Mouse (Mus musculus) adrenal gland, postnatal 10 days (tissue): ENCODE results near the gene Myl12a. TPM values are rescaled to one million over a fixed set of nuclear protein-coding genes. Genes with fewer than 3 reads are reported as not detected.

Source experiments
- DNase-seq: peaks from one replicate; pipeline ENCODE4 v3.0.0; 2021; ENCODE audit warnings: mixed read lengths
- total RNA-seq, 2 experiments: library from RNA; stranded (reverse); gene quantifications; 2 replicates each; pipeline ENCODE4 v1.2.3; 2021

Gene Myl12a
- total RNA-seq, 2 experiments from 2014 or later: 324 to 354 TPM

- peak; percentile 91 for DNase-seq
Measured at GRCm38 (mm10) chr17:70990403-70991303, 12.0 kb downstream of the Myl12a start.

DNA sequence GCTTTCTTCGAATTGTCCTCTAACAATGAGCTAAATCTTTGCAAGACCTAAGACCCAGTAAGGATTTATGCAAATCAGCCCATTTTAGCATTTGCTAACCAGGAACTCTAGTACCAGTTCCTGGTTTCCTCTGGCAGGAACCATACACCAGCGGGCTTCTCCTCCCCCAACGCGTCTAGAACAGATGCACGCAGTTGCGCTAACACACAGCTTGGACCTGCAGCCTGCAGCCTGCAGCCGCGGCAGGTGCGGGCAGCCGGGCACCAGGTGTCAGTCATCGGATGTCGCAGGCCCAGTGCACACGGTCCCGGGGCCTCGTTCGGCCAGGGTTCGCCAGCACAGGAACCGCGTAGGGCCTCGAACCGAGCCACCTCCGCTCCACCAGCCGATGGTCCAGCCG is 12.7 kb downstream of the Myl12a start:
- DNase-seq: no peak

DNA sequence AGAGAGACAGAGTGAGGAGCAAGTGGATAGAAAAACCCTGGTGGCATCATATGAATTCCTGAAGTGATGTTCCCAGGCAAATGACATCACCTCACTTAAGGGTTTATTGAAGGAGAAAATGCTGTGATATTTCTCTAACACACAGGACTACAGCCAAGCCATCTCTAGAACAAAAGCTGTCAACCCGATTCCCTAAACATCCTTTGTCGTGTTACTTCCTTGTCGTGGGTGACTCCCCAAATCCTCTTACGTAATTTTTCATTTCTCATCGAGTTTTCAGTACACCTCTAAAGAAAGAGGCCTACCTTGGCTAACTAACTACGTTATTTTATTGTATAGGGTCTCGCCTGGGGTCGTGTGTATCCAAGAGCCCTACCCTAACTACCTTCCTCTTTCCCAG is 13.2 kb downstream of the Myl12a start:
- DNase-seq: no peak

DNA sequence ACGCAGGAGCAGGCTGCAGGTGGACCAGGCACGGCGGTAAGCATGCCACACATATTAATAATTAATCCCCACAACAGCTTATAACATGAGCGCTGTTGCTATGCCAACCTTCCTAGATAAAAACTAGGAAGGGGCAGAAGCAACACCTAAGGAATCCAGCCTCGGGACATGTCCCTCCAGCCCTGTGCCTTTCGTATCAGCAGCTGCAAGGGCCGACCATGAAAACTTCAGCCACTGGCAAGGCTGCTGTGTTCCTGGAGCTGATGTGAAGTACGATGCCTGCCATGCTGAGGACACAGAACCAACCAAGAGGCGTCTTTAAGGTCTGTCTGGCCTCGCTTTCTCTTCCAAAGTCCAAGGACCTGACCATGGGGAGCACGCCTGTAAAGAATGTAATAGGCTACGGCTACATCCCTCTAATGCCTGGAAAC is 14.3 kb downstream of the Myl12a start:
- DNase-seq: no peak

GRCm38 (mm10) chr17:70986831-70987660 is 15.6 kb downstream of the Myl12a start:
- DNase-seq: no peak

- no peak for DNase-seq
Measured at GRCm38 (mm10) chr17:70986355-70986740, 16.3 kb downstream of the Myl12a start.

DNA sequence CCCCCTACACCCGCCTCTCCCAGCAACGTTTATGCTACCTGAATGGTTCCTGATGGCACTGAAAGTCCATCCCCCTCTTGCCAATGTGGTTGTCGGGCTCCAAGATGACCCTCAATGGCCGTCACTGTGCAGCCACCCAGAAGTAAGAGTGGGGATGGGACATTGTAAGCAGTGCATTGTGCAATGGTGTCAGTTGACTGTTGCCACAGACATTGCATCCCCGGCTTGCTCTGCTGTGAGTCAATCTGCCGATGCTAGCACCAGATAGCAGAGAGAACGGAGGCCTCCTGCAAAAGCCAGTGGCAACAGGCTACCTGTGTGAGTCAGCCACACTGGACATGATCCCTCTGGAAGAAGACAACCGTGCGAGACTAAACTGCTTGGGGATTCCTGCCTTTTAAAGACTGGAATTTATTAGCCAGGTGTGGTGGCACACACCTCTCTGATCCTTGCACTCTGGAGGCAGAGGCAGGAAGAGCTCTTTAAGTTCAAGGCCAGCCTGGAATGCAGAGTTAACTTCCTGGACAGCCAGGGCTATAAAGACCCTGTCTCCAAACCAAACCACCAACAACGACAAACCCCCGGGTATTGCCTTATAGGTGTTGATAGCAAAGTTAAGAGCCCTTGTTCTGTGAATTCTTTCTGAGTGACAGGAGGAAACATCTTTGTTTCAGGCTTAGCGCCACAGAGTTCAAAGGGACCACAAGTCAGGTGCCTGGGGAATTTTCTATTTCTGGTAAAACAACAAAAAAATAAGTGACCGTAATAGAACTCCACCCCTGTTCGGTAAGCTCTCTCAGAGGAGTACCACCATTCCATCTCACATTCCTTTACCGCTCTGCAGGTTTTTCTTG is 16.9 kb downstream of the Myl12a start:
- DNase-seq: no peak

DNA sequence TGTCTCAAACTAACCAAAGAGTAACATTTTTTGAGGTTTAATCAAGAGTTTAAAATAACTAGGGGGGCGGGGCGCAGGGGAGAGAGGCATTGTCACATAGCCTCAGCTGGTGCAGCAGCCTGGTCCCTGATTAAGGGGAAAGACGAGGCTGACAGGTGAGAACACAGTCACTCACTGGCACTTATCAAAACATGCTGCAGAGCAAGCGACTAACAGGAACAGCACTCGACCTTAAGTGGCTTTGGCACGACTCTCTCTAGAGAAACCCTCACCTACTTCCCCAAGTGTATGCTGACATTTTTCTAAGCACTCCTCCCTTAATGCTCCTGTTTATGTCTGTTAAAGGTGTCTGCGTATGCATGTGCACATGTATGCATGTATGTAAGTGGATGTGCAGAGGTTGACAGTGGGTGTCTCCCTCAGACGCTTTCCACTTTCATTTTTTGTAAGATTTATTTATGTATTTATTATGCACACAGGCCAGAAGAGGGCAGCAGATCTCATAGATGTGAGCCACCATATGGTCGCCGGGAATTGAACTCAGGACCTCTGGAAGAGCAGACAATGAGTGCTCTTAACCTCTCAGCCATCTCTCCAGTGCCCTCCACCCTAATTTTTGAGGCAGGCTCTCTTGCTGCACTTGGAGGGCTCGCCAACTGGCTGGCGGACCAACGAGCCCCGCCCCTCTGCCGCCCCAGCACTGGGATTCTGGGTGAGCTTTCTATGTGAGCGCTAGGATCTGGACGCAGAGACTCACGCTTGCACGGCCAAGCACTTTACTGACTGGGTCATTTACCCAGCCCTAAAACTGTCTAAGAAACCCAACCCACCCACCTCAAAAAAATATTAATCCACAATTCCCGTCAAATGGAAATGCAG is 23.1 kb downstream of the Myl12a start:
- no peak for DNase-seq

GRCm38 (mm10) chr17:70977799-70978198 is 24.9 kb downstream of the Myl12a start:
- DNase-seq: no peak

- DNase-seq: peak; percentile 1
Measured at GRCm38 (mm10) chr17:70974065-70974464, 28.6 kb downstream of the Myl12a start.

DNA sequence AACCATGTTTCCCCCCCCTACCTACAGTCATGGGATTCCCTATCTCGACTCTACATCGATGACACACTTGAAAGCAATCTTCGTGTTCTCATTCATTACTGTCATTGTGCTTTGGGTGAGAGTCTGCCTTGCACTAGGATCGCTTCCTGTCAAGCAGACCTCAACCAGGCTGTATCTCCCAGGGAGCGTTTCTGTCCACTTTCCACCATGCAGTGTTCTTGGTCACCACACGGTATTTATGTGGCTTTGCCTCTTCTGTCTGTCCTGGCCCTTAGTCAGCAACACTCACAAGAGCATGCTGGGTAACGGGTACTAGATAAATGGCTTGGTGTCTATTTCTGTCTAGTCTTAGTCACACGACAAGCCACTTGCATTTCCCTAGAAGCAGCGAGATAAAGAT is 29.3 kb downstream of the Myl12a start:
- no peak for DNase-seq

DNA sequence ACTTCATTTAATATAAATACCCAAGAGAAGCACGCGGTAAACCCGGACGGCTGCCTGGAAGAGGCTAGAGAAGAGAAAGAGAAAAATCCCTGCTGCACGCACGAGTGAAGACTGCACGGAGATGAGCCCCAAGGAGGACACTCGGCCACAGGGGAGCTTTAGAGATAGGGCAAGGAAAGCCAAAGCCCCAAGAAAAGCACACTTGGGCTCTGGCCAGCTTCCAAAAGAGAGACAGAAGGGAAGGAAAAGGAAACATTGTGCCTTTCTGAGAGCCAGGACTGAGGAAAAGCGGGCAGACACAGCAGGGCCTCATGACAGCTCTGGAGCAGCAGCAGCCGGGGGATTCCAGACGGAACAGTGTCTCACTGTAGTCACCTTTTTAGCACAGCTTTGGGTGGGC is 31.5 kb downstream of the Myl12a start:
- no peak for DNase-seq

DNA sequence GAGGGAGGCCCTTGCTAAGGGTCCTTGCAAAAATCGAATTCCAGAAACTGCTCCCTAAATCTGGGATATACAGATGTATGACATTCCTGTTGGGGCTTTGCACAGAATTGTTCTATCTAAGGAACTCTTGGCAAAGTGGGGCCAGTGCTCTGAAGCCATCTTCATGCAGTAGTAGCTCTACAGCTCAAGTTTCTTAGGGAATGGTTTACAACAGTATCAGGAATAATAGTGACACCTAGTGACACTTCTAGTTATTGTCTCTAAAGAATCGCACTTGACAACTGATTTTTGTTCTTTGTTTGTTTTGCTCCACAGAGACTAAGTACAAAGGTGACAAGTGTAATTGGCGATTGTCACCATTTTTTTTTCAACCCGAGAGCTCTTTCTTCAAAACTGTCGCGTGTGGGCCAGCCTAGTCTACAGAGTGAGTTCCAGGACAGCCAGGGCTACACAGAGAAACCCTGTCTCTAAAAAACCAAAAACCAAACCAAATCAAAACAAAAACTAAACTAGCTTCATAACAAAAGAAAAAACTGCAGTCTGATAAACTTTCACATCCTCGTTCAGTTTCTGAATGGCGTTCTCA is 34.0 kb downstream of the Myl12a start:
- DNase-seq: no peak

DNA sequence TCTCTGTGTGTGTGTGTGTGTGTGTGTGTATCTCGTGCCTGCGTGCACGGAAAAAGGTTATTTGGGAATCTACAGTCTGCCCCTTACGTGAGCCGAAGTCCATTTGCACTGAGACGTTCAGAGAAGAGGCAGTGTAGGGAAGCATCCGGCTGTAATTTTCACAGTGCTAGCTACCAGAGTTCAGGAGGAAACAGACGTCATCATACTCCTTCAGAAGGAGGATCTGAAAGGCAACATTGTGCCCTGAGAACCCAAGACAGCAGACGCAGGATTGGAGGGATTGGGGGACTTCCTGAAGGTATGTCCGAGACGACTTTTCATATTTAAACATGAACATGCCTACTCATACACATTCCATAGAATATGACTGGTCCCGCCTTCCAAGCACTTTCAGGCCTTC is 35.0 kb downstream of the Myl12a start:
- DNase-seq: no peak

DNA sequence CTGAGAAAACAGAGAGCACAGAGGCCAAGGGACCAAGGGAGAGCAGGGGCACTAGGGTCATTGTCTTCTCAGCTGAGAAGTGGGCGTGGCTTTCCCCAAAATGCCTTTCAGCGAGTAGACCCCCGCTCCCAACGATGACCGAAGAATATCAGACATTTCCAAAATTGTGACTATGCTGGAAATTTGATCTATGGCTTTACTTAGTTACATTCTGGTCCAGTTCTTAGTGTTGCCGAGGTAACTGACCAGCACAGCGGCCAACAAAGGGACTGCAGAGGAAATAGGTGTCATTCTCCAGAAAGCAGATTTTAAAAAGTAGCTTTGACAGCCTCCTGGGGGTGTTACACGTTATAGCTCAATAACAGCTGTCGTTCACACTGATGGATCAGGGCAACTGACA is 35.5 kb downstream of the Myl12a start:
- DNase-seq: no peak

GRCm38 (mm10) chr17:70966126-70966525 is 36.6 kb downstream of the Myl12a start:
- DNase-seq: no peak

- DNase-seq: peak; percentile 35
Measured at GRCm38 (mm10) chr17:70965281-70965680, 37.4 kb downstream of the Myl12a start.

DNA sequence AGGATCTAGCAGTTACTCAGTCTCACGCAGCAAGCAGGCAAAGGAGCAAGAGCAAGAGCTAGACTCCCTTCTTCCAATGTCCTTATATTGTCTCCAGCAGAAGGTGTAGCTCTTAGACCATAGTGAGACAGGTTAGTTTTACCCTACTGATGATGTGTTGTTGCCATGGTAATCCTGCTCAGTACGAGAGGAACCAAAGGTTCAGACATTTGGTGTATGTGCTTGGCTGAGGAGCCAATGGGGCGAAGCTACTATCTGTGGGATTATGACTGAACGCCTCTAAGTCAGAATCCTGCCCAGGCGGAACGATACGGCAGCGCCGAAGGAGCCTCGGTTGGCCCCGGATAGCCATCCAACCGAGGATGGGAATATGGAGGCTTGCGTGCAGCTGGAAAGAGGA is 39.1 kb downstream of the Myl12a start:
- peak; percentile 95 for DNase-seq

DNA sequence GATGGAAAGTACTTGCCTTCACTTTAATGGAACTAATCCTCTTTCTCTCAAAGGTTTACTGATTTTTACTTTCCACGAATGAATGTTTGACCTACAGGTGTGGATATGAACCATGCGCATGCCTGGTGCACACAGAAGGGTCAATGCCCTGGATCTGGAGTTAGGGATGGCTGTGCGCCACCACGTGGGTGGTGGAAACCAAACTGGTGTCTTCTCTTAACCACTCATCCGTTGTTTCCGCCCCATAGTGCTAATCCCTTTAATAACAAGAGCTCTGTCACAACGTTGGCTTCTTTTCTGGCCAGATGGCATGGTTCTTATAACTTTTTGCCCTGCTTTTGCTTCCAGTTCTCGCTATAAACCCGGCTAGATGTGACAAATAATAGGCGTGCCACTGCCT is 51.4 kb downstream of the Myl12a start:
- no peak for DNase-seq

- no peak for DNase-seq
Measured at GRCm38 (mm10) chr17:70949171-70949570, 53.5 kb downstream of the Myl12a start.

DNA sequence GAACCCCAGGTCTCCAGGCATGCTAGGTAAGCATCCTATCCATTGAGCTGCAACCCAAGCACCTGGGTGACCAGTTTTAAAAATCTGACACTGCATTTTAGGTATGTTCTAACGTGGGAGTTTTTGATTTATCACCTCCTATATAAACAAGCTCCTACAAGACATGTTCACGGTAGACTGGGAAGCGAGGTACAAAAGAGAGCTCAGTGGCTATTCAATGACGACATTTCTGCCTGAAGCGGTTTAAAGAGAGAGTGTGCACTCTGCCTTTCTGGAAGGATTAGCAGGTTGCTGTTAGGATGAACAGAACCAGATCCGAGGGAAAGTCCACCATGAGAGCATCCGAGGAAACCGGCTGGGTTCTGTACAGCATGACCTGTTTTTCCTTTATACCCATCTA is 54.0 kb downstream of the Myl12a start:
- DNase-seq: no peak
